Mouse (Mus musculus): Measurements from ENCODE around the gene Npcd.
"Not testable (repeated sequence)": the region's sequence is repeated elsewhere in the genome, so short reads cannot be mapped to it uniquely, and the experiment has no call there.

The Npcd gene

GRCm38 (mm10) chr15:79829431-79829830 lies 4.6 kb downstream of the Npcd start:
- no peak for DNase-seq

- DNase-seq: peak; percentile 66
These were observed 5.5 kb downstream of the Npcd start for GRCm38 (mm10) chr15:79828366-79829035.

GRCm38 (mm10) chr15:79827778-79828210 lies 6.2 kb downstream of the Npcd start:
- DNase-seq: no peak

- no peak for DNase-seq
These were observed 6.8 kb downstream of the Npcd start for GRCm38 (mm10) chr15:79827061-79827777.

DNA sequence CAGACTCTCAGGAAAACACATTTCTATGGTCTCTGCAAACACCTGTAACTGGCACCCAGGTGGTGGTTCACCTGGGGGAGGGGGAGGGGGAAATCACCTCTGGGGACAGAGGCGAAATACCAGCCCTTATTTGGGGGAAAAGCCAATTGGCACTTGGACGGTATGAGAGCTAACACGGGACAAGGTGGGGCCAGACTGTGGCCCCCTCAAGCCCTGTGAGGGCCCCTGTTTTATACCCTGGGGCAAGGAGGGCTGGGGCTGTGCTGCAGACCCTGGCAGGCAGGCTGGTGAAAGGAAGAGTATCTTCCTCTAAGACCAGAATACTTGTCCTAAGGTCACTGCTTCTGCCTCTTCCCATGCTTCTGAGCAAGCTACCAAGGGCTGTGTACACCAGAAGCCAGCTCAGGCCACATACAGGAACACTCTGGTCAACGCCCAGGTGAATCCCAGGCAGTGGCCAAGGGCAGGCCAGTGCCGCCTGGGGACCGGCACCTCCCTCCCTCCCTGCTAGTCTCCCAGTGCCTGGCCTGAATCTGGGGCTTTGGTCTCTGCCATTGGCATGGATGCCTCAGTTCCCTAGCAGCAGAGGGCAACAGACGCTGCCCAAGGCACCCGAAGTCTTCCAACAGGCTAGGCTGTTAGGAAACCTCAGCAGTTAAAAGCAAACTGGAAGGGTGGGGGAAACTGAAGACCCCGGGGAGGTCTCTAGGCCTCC lies 7.7 kb downstream of the Npcd start:
- no peak for DNase-seq

GRCm38 (mm10) chr15:79825146-79825825 lies 8.8 kb downstream of the Npcd start:
- peak; percentile 50 for DNase-seq

DNA sequence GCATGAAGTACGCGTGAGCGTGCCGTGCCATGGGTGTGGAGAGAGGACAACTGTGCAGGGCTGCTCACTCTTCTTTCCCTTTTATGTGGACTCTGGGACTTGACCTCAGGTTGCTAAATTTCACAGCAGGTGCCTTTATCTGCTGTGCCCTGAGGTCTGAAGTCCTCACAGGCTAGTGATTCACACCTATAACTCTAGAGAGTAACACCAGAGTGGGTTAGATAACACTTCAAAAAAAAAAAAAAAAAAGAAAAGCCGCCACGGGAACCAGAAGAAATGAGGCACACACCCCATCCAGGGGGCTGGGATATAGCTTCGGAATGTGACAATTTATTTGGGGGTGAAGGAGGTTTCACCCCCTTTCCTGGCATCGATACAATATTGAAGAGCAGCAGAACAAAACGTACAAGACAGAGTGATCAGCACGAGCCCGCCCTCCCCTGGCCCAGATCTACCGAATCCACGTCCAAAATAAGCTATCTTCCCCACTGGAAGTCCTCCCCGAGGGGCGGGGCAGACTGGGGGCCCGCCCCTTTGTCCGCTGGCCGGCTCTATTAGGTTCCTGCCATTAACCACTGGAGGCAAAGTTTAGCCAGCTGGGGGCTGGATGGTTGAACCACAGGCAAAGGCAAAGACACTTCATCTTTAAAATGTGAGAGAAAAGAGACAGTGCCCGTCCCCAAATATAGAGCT lies 10.3 kb downstream of the Npcd start:
- peak; percentile 85 for DNase-seq

GRCm38 (mm10) chr15:79822265-79823199 lies 11.5 kb downstream of the Npcd start:
- no peak for DNase-seq

DNA sequence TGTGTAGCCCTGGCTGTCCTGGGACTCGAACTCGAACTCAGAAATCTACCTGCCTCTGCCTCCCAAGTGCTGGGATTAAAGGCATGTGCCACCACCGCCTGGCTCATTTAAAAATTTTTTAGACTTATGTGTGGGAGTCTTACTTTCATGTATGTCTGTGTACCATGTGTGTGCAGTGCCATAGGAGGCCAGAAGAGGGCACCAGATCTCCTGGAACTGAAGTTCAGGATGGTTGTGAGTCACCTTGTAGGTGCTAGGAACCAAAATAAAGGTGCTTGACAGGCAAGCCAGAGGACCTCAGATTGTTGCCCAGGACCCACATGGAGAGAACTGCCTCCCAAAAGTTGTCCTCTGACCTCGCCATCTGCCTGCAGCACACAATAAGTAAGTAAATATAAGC lies 15.7 kb downstream of the Npcd start:
- no peak for DNase-seq

GRCm38 (mm10) chr15:79813666-79814258 lies 20.3 kb downstream of the Npcd start:
- no peak for DNase-seq

GRCm38 (mm10) chr15:79812840-79813239 lies 21.2 kb downstream of the Npcd start:
- not testable (repeated sequence) for DNase-seq

DNA sequence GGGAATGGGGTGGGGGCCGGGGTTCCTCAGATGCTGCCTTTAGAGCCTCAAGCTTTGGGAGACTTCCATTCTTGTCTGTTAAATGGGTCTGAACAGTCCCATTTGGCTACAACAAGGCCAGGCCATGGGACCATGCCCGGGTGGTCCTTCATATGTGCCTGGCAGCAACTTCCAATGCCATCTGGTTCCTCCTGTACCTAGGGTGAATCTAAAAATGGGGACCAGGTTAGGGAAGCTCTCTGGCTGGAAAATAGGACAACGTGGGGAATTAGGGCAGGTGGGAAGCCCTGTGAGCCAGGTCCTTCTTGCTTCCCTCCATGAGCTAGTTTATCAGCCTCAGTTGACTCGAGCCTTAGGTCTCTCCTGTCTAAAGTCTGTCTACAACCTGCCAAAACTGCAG lies 23.0 kb downstream of the Npcd start:
- no peak for DNase-seq

DNA sequence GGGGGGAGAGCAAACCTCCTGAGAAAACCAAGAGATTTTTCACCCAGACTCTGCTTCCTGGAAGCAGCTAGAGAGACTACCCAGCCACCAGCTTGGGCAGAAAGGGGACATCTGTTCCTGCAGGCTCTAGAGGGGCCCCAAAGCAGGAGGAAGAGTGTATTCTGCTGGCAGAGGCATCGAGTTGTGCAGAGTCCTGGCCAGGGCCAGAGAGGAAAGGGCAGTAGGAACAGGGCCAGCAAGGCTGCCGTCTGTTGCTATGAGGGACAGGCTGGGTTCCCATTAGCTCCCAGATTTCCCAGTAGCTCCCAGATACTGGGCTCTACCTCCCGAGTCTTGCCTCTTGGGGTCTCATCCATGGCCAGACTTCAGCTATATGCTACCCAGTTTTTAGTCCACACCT lies 24.0 kb downstream of the Npcd start:
- DNase-seq: no peak

GRCm38 (mm10) chr15:79808658-79809057 lies 25.4 kb downstream of the Npcd start:
- DNase-seq: no peak

DNA sequence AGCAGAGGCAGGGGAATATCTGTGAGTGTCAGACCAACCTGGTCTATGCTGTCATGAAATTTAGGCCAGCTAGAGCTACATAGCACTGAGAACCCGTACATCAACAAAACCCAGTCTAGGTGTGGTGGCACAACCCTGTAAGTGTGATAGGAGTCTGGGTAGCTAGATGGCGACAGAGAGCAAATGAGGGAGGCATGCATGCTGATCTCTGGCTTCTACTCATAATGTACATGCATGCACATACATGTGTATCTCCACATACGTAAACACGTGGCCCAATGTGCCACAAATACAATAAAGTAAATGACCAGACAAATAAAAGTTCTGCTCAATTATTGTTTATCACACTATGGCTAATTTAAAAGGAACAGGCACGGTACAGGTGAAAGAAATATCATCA lies 25.9 kb downstream of the Npcd start:
- peak; percentile 68 for DNase-seq

GRCm38 (mm10) chr15:79807050-79807449 lies 27.0 kb downstream of the Npcd start:
- DNase-seq: no peak

- DNase-seq: no peak
These were observed 28.8 kb downstream of the Npcd start for GRCm38 (mm10) chr15:79805246-79805645.

- peak; percentile 53 for DNase-seq
These were observed 29.5 kb downstream of the Npcd start, which contains the start of gene Nptxr for GRCm38 (mm10) chr15:79804352-79805071. Gene Nptxr (minus strand): TSS chr15:79804766.

DNA sequence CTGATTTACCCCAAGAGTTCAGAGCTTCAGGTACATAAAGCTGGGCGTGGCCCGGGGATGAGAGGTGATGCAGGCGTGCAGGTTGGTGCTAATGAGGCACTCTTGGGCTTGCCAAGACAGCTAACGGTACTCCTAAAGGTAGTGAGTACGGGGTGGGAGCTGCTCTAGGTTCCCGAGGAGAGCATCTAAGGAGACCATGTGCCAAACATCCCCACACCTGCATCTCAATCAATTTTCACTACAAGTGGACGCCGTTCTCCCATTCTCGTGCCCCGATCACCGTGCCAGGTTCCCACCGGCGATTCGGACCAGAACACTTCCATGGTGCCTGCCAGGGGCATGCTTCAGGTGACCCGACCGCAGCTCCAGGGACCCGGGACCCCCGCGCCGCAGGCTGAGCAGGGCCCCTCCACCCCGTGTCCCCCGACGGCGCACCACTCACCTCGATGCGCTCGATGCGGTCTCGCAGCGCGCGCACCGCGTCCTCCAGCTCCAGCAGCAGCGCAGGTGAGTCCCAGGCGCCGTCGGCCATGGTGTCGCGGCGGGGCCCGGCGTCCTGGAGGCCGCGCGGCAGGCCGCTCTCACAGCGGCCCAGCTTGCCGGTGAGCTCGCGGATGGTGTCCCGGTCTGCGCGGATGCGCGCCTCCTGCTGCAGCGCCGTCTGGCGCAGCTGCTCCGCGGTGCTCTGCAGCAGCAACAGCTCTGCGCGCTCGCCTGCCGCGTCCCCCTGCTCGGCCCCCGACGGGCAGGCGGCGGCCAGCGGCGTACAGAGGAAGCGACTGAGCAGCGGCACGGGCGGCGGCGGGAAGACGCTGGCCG lies 30.3 kb downstream of the Npcd start:
- no peak for DNase-seq
